Mouse (Mus musculus) forebrain, embryonic 13.5 days (tissue): ENCODE measurements around the gene Pld3. TPM values are rescaled to one million over a fixed set of nuclear protein-coding genes. Genes with fewer than 3 reads are reported as not detected.

Experiments used
- ATAC-seq: fragments of 200-750 bp; cut with Nextera tagmentation; 2 replicates; pipeline ENCODE4 v1.8.0; 2017
- H3K27ac ChIP-seq: fragments of 300-500 bp; sonication (generic); 2 replicates; pipeline ENCODE4 v1.5.1; 2015; ENCODE audit warnings: inconsistent platforms, mild to moderate bottlenecking, moderate library complexity
- H3K27me3 ChIP-seq: fragments of 300-500 bp; sonication (generic); 2 replicates; pipeline ENCODE4 v1.6.1; 2015; ENCODE audit warnings: mild to moderate bottlenecking, inconsistent platforms
- H3K36me3 ChIP-seq: fragments of 300-500 bp; sonication (generic); 2 replicates; pipeline ENCODE4 v1.6.1; 2015; ENCODE audit warnings: mild to moderate bottlenecking, inconsistent platforms; ENCODE audit not compliant: poor library complexity, severe bottlenecking
- H3K4me1 ChIP-seq: fragments of 300-500 bp; sonication (generic); 2 replicates; pipeline ENCODE4 v1.6.1; 2015; ENCODE audit warnings: inconsistent platforms
- H3K4me2 ChIP-seq: fragments of 300-500 bp; sonication (generic); 2 replicates; pipeline ENCODE4 v1.6.1; 2015; ENCODE audit warnings: inconsistent platforms, mild to moderate bottlenecking, moderate library complexity
- H3K4me3 ChIP-seq: fragments of 300-500 bp; sonication (generic); 2 replicates; pipeline ENCODE4 v1.5.1; 2015; ENCODE audit warnings: mild to moderate bottlenecking, inconsistent platforms
- H3K9ac ChIP-seq: fragments of 300-500 bp; sonication (generic); 2 replicates; pipeline ENCODE4 v1.6.1; 2015; ENCODE audit warnings: mild to moderate bottlenecking, inconsistent platforms
- H3K9me3 ChIP-seq: fragments of 300-500 bp; sonication (generic); replicated peaks from 2 replicates; pipeline ENCODE4 v1.6.1; 2016; ENCODE audit warnings: inconsistent platforms
- WGBS: fragments of 180-500 bp; shearing (Covaris S2); methylation state at CpG from one replicate; pipeline ENCODE4 v1.1.7; 2015; 5-methylcytosine and 5-hydroxymethylcytosine counted together
- polyA plus RNA-seq: library from polyadenylated mRNA; unstranded; fragments of >200 nt; fragmentation: Nextera tagmentation; extraction: Ambion mirVana; gene quantifications from 2 replicates; pipeline ENCODE4 v1.2.1, GENCODE M21; 2015

The Pld3 gene
- polyA plus RNA-seq, 1 experiment from 2014 or later, result 68.2 TPM

GRCm38 (mm10) chr7:27587741-27588140, 34.7 kb upstream of the Pld3 start:
- peaks cover 5% of the 10 kb centered on the region for H3K4me1 ChIP-seq
- no peak overlapping the region for H3K9ac ChIP-seq
- H3K4me3 ChIP-seq, result no peak overlapping the region
- no peak overlapping the region for H3K27ac ChIP-seq
- no peaks in the 10 kb centered on the region for H3K9me3 ChIP-seq
- H3K36me3 ChIP-seq, result peaks cover 16% of the 10 kb centered on the region
- 91% methylated on average over 2 of the region's 2 CpGs for WGBS
- no peak overlapping the region for H3K4me2 ChIP-seq
- no peak for ATAC-seq
- H3K27me3 ChIP-seq, result no peaks in the 10 kb centered on the region

- Histone ChIP-seq H3K27ac (no peak overlapping the region), H3K9ac (no peak overlapping the region), H3K27me3 (no peaks in the 10 kb centered on the region), H3K4me3 (no peak overlapping the region), H3K4me1 (no peaks in the 10 kb centered on the region), H3K9me3 (no peaks in the 10 kb centered on the region), H3K36me3 (peaks cover 25% of the 10 kb centered on the region), H3K4me2 (no peak overlapping the region)
- WGBS, result 78% methylated on average over 2 of the region's 2 CpGs
- ATAC-seq, result no peak
Observed at GRCm38 (mm10) chr7:27586861-27587260, 33.8 kb upstream of the Pld3 start.

DNA sequence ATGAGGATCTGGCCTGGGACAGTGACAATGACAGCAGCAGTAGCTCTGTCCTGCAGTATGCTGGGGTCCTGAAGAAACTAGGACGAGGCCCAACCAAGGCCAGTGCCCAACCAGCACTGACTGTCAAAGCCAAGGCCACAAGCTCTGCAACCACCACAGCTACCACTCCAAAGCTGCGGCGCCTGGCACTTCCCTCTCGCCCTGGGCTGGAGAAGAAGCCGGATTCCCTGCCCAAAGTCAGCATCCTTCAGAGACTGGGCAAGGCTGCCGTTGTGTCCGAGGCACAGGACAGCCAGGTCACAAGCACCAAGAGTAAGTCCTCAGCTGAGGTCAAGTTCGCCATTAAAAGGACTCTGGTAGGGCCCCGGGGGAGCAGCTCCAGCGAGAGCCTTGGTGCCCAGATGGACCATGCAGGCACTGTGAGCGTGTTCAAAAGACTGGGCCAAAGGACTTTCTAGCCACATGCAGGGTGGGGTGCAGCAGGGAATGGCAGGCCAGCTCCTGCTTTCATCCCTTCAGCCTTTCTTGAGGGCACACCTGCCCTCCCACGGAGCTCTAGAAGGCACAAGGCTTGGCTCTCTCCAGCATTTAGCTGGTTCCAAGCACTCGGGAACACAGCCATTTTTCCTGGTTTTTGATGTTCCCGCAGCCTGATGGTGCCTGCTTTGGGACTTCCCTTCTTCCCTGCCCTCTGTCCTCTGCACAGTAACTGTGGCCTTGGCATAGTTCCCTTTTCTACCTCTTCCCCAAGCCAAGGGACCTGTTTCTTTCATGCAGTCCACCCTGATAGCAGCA, 27.6 kb upstream of the Pld3 start:
- Histone ChIP-seq H3K4me1 (no peaks in the 10 kb centered on the region), H3K9me3 (no peaks in the 10 kb centered on the region), H3K4me3 (no peak overlapping the region), H3K36me3 (peaks cover 87% of the 10 kb centered on the region), H3K27me3 (no peaks in the 10 kb centered on the region), H3K9ac (no peak overlapping the region), H3K27ac (no peak overlapping the region), H3K4me2 (no peak overlapping the region)
- 93% methylated on average over 14 of the region's 14 CpGs for WGBS
- ATAC-seq, result no peak

- Histone ChIP-seq H3K4me1 (no peaks in the 10 kb centered on the region), H3K9ac (no peak overlapping the region), H3K4me3 (no peak overlapping the region), H3K4me2 (no peak overlapping the region), H3K9me3 (no peaks in the 10 kb centered on the region), H3K27ac (no peak overlapping the region), H3K36me3 (peaks cover 99% of the 10 kb centered on the region), H3K27me3 (no peaks in the 10 kb centered on the region)
- WGBS, result 95% methylated on average over 7 of the region's 7 CpGs
- no peak for ATAC-seq
Observed at GRCm38 (mm10) chr7:27578465-27578864, 25.4 kb upstream of the Pld3 start.

DNA sequence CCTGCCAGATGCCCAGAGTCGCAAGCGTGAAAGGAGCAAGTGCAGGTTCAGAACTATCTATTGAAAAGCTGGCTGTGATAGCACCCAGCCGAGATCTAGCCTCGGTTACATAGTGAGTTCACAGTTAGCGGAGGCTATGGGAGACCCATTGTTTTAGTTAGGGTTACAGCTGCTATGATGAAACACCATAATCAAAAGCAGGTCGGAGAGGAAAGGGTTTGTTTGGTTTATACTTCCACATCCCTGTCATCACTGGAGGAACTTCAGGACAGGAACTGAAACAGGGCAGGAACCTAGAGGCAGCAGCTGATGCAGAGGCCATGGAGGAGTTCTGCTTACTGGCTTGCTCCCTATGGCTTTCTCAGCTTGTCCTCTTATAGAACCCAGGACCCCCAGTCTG, 24.6 kb upstream of the Pld3 start:
- Histone ChIP-seq H3K9me3 (no peaks in the 10 kb centered on the region), H3K27me3 (no peaks in the 10 kb centered on the region), H3K4me3 (no peak overlapping the region), H3K36me3 (peaks cover 92% of the 10 kb centered on the region), H3K4me1 (no peaks in the 10 kb centered on the region), H3K27ac (no peak overlapping the region), H3K4me2 (no peak overlapping the region), H3K9ac (no peak overlapping the region)
- ATAC-seq, result no peak
- 99% methylated on average over 6 of the region's 6 CpGs for WGBS

GRCm38 (mm10) chr7:27576914-27577313, 23.9 kb upstream of the Pld3 start:
- Histone ChIP-seq H3K36me3 (peaks cover 92% of the 10 kb centered on the region), H3K27me3 (no peaks in the 10 kb centered on the region), H3K9me3 (no peaks in the 10 kb centered on the region), H3K27ac (no peak overlapping the region), H3K4me2 (no peak overlapping the region), H3K9ac (no peak overlapping the region), H3K4me3 (no peak overlapping the region), H3K4me1 (no peaks in the 10 kb centered on the region)
- ATAC-seq, result no peak
- 68% methylated on average over 6 of the region's 6 CpGs for WGBS

DNA sequence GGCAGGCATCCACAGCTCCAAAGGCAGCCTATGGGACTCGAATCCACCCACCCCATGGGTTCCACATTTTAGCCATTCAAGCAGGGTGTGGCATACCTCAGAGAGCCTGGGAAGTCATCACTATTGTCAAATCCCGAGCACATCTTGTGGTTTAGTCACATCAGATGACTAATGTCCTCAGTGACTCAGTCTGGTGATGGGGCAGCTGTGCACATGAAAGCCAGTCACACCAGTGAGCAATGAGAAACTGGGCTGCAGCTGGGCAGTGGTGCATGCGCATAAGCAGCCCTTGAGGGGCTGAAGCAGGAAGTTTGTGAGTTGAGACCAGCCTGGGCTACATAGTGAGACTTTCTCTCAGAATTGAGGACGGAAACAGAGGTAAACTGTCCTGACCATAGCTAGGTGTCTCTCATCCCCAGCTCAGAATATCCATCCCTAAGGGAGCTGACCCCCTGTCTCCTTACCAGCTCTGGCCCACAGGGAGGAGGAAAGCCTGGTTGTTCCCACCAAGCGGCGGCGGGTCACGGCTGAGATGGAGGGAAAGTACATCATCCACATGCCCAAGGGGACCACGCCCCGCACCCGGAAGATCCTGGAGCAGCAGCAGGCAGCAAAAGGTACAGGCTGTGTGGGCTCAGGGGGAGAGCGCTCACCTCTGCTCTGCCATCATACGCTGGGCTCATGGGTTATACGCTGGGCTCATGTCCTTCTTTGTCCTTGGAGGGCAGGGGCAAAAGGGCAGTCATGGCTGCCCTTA, 21.3 kb upstream of the Pld3 start:
- Histone ChIP-seq H3K27me3 (no peaks in the 10 kb centered on the region), H3K27ac (no peak overlapping the region), H3K4me3 (no peak overlapping the region), H3K4me2 (no peak overlapping the region), H3K4me1 (no peaks in the 10 kb centered on the region), H3K9ac (no peak overlapping the region), H3K36me3 (peaks cover 88% of the 10 kb centered on the region), H3K9me3 (no peaks in the 10 kb centered on the region)
- no peak for ATAC-seq
- WGBS, result 95% methylated on average over 14 of the region's 14 CpGs

GRCm38 (mm10) chr7:27572133-27572532, 19.1 kb upstream of the Pld3 start:
- no peaks in the 10 kb centered on the region for H3K27me3 ChIP-seq
- no peaks in the 10 kb centered on the region for H3K9me3 ChIP-seq
- H3K9ac ChIP-seq, result no peak overlapping the region
- no peak overlapping the region for H3K27ac ChIP-seq
- ATAC-seq, result no peak
- H3K4me1 ChIP-seq, result no peaks in the 10 kb centered on the region
- no peak overlapping the region for H3K4me2 ChIP-seq
- no peak overlapping the region for H3K4me3 ChIP-seq
- WGBS, result 92% methylated on average over 4 of the region's 4 CpGs
- peaks cover 88% of the 10 kb centered on the region for H3K36me3 ChIP-seq

DNA sequence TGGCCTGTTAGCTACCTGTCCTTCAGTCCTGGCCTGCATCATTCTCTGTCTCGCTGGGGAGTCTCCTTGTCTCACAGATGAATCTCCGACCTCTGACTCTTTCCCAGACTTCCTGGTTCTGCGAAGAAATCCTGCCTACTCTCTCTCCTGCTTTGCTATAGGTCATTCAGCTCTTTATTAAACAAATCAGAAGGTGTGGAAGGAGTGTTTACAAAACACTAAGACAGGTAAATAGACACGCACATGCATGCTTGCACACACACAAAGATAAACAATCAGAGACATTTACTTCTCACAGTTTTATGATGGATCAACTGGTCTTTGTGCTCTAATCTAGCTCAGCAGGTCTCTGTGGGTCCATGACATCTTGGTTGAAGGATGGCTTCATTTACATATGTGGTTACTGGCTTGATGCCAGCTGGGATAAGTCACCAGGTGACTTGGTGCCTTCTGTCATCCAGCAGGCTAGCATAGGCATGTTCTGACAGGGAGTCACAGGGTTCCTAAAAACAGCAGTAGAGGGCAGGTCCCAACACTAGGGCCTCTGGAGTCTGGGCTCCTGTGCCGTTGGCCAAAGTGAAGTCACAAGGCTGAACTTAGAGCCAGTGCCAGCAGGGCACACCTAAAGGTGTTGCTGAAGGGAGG, 16.7 kb upstream of the Pld3 start:
- 95% methylated on average over 5 of the region's 5 CpGs for WGBS
- Histone ChIP-seq H3K9me3 (no peaks in the 10 kb centered on the region), H3K36me3 (peaks cover 85% of the 10 kb centered on the region)

GRCm38 (mm10) chr7:27560978-27561377, 8.0 kb upstream of the Pld3 start:
- Histone ChIP-seq H3K36me3 (peaks cover 73% of the 10 kb centered on the region), H3K4me3 (no peak overlapping the region), H3K27ac (no peak overlapping the region), H3K4me2 (no peak overlapping the region), H3K27me3 (no peaks in the 10 kb centered on the region), H3K9me3 (no peaks in the 10 kb centered on the region), H3K9ac (no peak overlapping the region), H3K4me1 (no peaks in the 10 kb centered on the region)
- WGBS, result 100% methylated on average over 1 of the region's 1 CpGs
- ATAC-seq, result no peak

More for the DNA sequence above, 16.7 kb upstream of the Pld3 start:
- no peaks in the 10 kb centered on the region for H3K27me3 ChIP-seq
- no peak overlapping the region for H3K9ac ChIP-seq
- no peaks in the 10 kb centered on the region for H3K4me1 ChIP-seq
- ATAC-seq, result no peak
- H3K4me3 ChIP-seq, result no peak overlapping the region
- no peak overlapping the region for H3K27ac ChIP-seq
- H3K4me2 ChIP-seq, result no peak overlapping the region

DNA sequence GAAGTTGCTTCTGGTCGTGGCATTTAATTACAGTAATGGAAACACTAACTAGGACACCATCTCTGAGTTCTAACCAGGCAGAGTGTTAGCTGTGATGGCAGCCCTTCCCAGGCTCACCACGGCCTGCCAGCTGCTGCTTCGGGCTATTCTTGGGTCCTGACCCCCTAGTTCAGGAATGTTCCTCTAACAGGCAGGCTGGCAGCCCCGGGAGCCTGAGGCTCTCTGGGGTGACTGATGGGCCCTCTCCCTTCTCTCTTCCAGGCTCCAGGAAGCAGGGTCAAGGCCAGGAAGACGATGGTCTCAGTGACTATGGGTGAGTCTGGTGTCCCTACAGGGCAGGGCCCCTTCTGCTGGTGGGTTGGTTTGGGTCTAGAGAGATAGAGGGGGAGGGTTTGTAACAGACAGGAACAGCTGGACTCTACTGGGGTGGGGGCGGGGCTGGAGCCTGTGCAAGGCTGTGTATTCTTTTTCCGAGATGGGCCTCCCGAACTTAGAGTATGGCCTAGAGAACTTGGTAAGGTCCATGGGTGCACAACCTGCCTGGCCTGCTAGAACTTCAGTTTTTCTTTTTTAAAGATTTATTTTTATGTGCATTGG, 7.4 kb upstream of the Pld3 start:
- H3K4me3 ChIP-seq, result no peak overlapping the region
- WGBS, result 81% methylated on average over 8 of the region's 8 CpGs

GRCm38 (mm10) chr7:27552070-27552469, 948 bp downstream of the Pld3 start:
- Histone ChIP-seq H3K27me3 (no peaks in the 10 kb centered on the region), H3K4me2 (peak overlapping the region; percentile 86), H3K9ac (peak overlapping the region; percentile 80; the same call in 1 of the 2 replicates), H3K36me3 (peaks cover 14% of the 10 kb centered on the region), H3K27ac (no peak overlapping the region), H3K4me1 (peaks cover 25% of the 10 kb centered on the region), H3K4me3 (peak overlapping the region; percentile 81), H3K9me3 (no peaks in the 10 kb centered on the region)
- 58% methylated on average over 5 of the region's 5 CpGs for WGBS
- ATAC-seq, result no peak

More for the DNA sequence above, 7.4 kb upstream of the Pld3 start:
- Histone ChIP-seq H3K4me2 (no peak overlapping the region), H3K36me3 (peaks cover 72% of the 10 kb centered on the region), H3K4me1 (no peaks in the 10 kb centered on the region), H3K27me3 (no peaks in the 10 kb centered on the region), H3K9me3 (no peaks in the 10 kb centered on the region), H3K9ac (no peak overlapping the region), H3K27ac (no peak overlapping the region)
- no peak for ATAC-seq
